In genomic region chr4:34551966-34552365, GRCm38 (mm10) we compare ENCODE assay signal across 8 mouse cellular contexts. TPM values are rescaled to one million over a fixed set of nuclear protein-coding genes. Genes with fewer than 3 reads are reported as not detected.
DNase-seq lines count a peak whose midpoint lies in the region; ATAC-seq and TF ChIP-seq lines count a peak whose summit lies in the region.

No protein-coding gene starts in this region.

- TF ChIP-seq CTCF in G1E (IDR thresholded peaks at IDR 0.05; ENCODE audit: low read depth, low read length), result no peak
- TF ChIP-seq CTCF in forebrain, postnatal 0 days (IDR thresholded peaks at IDR 0.05; ENCODE audit: low read depth), result no peak

- no peaks in the 10 kb centered on the region for H3K27me3 ChIP-seq in heart, embryonic 15.5 days
- H3K27me3 ChIP-seq in G1E (ENCODE audit: insufficient read depth, low read length), result no peaks in the 10 kb centered on the region
- H3K27me3 ChIP-seq in forebrain, postnatal 0 days (ENCODE audit: insufficient read depth, low read length), result no peaks in the 10 kb centered on the region
- no peaks in the 10 kb centered on the region for H3K27me3 ChIP-seq in liver, embryonic 16.5 days (ENCODE audit: control insufficient read depth, insufficient read depth, low read depth, low read length)

- 7% methylated on average over 3 of the region's 3 CpGs for WGBS in heart, embryonic 15.5 days
- WGBS in forebrain, postnatal 0 days, result 9% methylated on average over 3 of the region's 3 CpGs
- 21% methylated on average over 3 of the region's 3 CpGs for WGBS in liver, embryonic 16.5 days (ENCODE audit: insufficient replicate concordance)

- no peak for DNase-seq in heart, postnatal 10 days
- no peak for DNase-seq in G1E (ENCODE audit: low spot score)
- DNase-seq in forebrain, postnatal 0 days, result no peak
- DNase-seq in urinary bladder, postnatal 4 days (ENCODE audit: low spot score in 2 of 2), result no peak
- no peak for DNase-seq in adrenal gland, postnatal 36 days
- DNase-seq in adrenal gland, adult 2 months, result no peak

- peak overlapping the region; percentile 90 for H3K4me3 ChIP-seq in heart, embryonic 15.5 days
- H3K4me3 ChIP-seq in G1E (ENCODE audit: low read depth, low read length), result peak overlapping the region; percentile 98
- peak overlapping the region; percentile 95 for H3K4me3 ChIP-seq in forebrain, postnatal 0 days (ENCODE audit: low read depth, low read length)
- peak overlapping the region; percentile 100 for H3K4me3 ChIP-seq in liver, embryonic 16.5 days (ENCODE audit: low read depth, low read length)

- H3K9me3 ChIP-seq in heart, embryonic 15.5 days (replicated peaks), result no peaks in the 10 kb centered on the region
- no peaks in the 10 kb centered on the region for H3K9me3 ChIP-seq in G1E (replicated peaks)
- H3K9me3 ChIP-seq in forebrain, postnatal 0 days (ENCODE audit: low read length), result no peaks in the 10 kb centered on the region
- H3K9me3 ChIP-seq in liver, embryonic 16.5 days (replicated peaks; ENCODE audit: control insufficient read depth, low read length), result no peaks in the 10 kb centered on the region

- intact Hi-C loops in heart, postnatal 10 days (cut with DNase I), result loop anchor here (5.0 kb wide), 1 partner anchor 335 kb away; no protein-coding TSS in a partner anchor

- peak overlapping the region; percentile 65 for H3K4me2 ChIP-seq in heart, embryonic 15.5 days
- peak overlapping the region; percentile 58 for H3K4me2 ChIP-seq in forebrain, postnatal 0 days (ENCODE audit: low read depth)
- peak overlapping the region; percentile 87 for H3K4me2 ChIP-seq in liver, embryonic 16.5 days (ENCODE audit: low read depth, low read length)

- H3K4me1 ChIP-seq in heart, embryonic 15.5 days (replicated peaks), result peaks cover 33% of the 10 kb centered on the region
- H3K4me1 ChIP-seq in G1E (ENCODE audit: insufficient read depth, low read depth, low read length), result peaks cover 25% of the 10 kb centered on the region
- H3K4me1 ChIP-seq in forebrain, postnatal 0 days (ENCODE audit: insufficient read depth), result peaks cover 23% of the 10 kb centered on the region; the same call in 1 of the 2 replicates
- peaks cover 17% of the 10 kb centered on the region for H3K4me1 ChIP-seq in liver, embryonic 16.5 days (ENCODE audit: control insufficient read depth, low read depth, low read length)

- no peak for ATAC-seq in heart, embryonic 15.5 days (replicated peaks; ENCODE audit: insufficient number of reproducible peaks, insufficient read depth, low FRiP score, low read depth)
- no peak for ATAC-seq in G1E (ENCODE audit: extremely low read depth, insufficient number of reproducible peaks, low FRiP score, poor library complexity, severe bottlenecking)
- ATAC-seq in forebrain, postnatal 0 days, result no peak
- no peak for ATAC-seq in liver, embryonic 16.5 days (ENCODE audit: low read depth)

- H3K27ac ChIP-seq in heart, embryonic 15.5 days, result peak overlapping the region; percentile 95
- no peak overlapping the region for H3K27ac ChIP-seq in forebrain, postnatal 0 days (ENCODE audit: low read depth, low read length)
- H3K27ac ChIP-seq in liver, embryonic 16.5 days (ENCODE audit: low read length), result peak overlapping the region; percentile 93

- peak overlapping the region; percentile 95 for H3K9ac ChIP-seq in heart, embryonic 15.5 days
- peak overlapping the region; percentile 97 for H3K9ac ChIP-seq in forebrain, postnatal 0 days
- peak overlapping the region; percentile 100 for H3K9ac ChIP-seq in liver, embryonic 16.5 days (ENCODE audit: low read depth, low read length)

- H3K36me3 ChIP-seq in heart, embryonic 15.5 days, result no peaks in the 10 kb centered on the region
- peaks cover 12% of the 10 kb centered on the region for H3K36me3 ChIP-seq in G1E (replicated peaks)
- H3K36me3 ChIP-seq in forebrain, postnatal 0 days (ENCODE audit: insufficient read depth), result no peaks in the 10 kb centered on the region
- no peaks in the 10 kb centered on the region for H3K36me3 ChIP-seq in liver, embryonic 16.5 days (ENCODE audit: control insufficient read depth, insufficient read depth)

RNA-seq across cellular contexts. Expression of gene Akirin2, which starts 1.2 kb away (rescaled TPM):
- polyA plus RNA-seq in heart, embryonic 15.5 days (2015; fragmentation: Nextera tagmentation; extraction: Ambion mirVana), result 41.4 and 44.8 TPM in 2 replicates
- total RNA-seq in heart, postnatal 10 days (2021), result 10 to 100 TPM; 59.4 to 69.5 TPM
- total RNA-seq in G1E (2014; fragmentation: Nextera tagmentation) (66.6 and 80.4 TPM in 2 replicates), G1E (2017) (64.5 and 74.8 TPM in 2 replicates)
- polyA plus RNA-seq in G1E (2012), result 68.1 and 90.5 TPM in 2 replicates
- 131 and 147 TPM in 2 replicates for total RNA-seq in forebrain, postnatal 0 days (2014; rRNA removed)
- 79.9 and 94.6 TPM in 2 replicates for polyA plus RNA-seq in forebrain, postnatal 0 days (2015; fragmentation: Nextera tagmentation; extraction: Ambion mirVana)
- polyA plus RNA-seq in liver, embryonic 16.5 days (2015; fragmentation: Nextera tagmentation; extraction: Ambion mirVana), result 9.6 and 10.5 TPM in 2 replicates
- total RNA-seq in adrenal gland, postnatal 36 days (2021), result 10 to 100 TPM; 79.8 to 86.1 TPM
- total RNA-seq in adrenal gland, adult 2 months (2021), result 10 to 100 TPM; 74.8 to 78.0 TPM
- polyA plus RNA-seq in adrenal gland, adult 2 months (2012; rRNA removed), result 23.5 and 54.9 TPM in 2 replicates
